Mouse (Mus musculus): ENCODE results near the gene Atad5.

DNA sequence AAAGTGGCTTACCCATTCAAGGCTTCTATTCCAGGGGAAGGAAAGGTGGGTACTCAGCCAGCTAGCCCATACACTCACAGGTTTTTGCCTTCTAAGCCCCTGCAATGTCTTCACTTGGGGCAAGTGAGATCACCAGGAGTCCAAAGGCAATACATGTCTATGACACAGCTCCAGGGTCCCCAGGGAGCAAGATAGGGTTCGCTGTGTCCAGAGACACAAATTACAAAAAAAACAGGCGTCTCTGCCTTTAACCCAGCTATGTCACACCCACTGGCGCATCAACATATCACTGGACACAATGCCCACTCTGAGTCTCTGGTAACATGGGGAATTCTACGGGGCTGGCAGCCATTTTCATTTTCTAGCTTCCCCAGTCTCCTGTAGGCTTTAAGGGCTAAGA, 66.8 kb downstream of the Atad5 start:
- no peak for TF ChIP-seq POLR2A (IDR thresholded peaks at IDR 0.05; ENCODE audit: low read depth, low read length)
- TF ChIP-seq CTCF (IDR thresholded peaks at IDR 0.05; ENCODE audit: borderline replicate concordance, insufficient read depth, low read length): no peak
